Mouse (Mus musculus) G1E (cell line): ENCODE measurements around the gene Pgm5.
"Not testable (repeated sequence)": the region's sequence is repeated elsewhere in the genome, so short reads cannot be mapped to it uniquely, and the experiment has no call there.

Experiments used
- CTCF ChIP-seq: IDR thresholded peaks from 2 replicates; pipeline ENCODE4 v1.5.1; 2012; ENCODE audit warnings: low read depth, low read length, inconsistent platforms, mixed read lengths
- GATA1 ChIP-seq: IDR thresholded peaks from 2 replicates; pipeline ENCODE4 v1.6.1; 2012; ENCODE audit warnings: borderline replicate concordance, low read length, inconsistent platforms, mixed read lengths

- TF ChIP-seq CTCF, GATA1: not testable (repeated sequence)
Observed at GRCm38 (mm10) chr19:24875129-24875870, 13.6 kb upstream of the Pgm5 start, which contains the start of gene Gm10053.
